Mouse (Mus musculus): ENCODE data around the gene Fzr1. TPM values are rescaled to one million over a fixed set of nuclear protein-coding genes. Genes with fewer than 3 reads are reported as not detected.

Fzr1 gene
- total RNA-seq (2021) = 10 to 100 TPM; 61.5 to 68.9 TPM

DNA sequence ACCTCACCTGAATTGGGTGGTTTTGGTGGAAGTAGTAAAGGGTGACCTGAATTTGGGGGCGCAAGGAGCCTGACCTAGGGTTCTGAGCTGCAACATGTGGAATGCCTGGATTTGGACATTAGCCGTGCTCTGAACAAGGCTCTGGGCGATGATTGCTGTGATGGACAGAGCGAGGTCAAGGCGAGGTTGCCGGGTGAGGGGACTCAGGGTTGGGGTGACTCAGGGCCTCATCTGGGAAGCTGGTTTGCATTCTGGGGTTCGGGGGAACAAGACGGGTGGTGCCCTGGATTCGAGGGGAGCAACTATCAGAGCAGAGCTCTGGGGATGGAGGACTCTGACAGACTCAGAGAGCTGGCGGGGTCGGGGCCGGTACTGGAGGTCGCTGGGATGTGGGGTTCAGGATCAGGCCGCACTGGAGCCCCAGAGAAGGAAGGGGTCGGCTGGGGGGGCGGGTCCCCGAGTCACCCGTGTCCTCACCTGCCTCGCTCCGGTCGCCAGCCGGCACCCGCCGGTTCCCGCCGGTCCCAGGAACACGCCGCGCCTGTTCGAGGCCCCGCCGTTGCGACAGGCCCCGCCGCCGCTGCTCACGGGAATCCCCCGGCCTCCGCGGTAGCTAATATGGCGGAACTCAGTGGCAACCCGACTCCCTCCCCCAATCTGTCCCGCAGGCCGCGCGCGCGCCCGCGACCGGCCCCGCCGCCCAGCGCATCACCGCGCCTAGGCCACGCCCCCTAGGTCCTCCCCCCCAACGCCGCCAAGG, at the start of gene Fzr1:
Gene Fzr1, minus strand, starts transcription at position 724 of the 760 bp plus-strand sequence.
- DNase-seq = no peak

DNA sequence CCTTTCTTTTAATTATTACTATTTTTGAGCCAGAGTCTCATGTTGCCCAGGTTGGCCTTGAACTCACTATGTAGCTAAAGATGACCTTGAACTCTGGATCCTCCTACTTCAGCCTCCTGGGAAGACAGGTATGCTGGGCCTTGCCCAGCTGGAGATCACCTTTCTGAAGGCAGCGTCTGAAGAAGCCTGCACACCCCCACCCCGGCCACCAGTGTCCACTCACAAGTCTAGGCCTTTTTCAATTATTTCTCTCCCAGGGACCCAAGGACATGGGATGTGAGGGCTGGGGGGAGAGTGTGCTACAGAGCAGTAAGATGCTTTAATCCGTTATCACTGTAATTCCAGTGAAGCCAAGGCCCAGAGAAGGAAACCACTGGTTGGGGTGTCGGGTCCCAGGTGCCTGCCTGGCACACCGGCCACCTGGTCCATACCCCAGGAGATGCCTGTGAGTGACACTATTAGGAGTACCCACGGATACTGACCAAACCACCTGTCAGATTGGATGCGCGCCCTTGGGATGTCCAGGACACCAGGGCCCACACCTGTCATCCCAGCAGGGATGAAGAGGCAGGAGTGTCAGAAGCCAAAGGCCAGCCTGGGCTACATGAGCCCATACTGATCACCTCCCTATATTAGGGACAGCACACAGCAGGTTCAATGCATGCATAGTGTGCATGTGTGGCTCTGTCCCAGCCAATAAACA, 49.6 kb upstream of the Fzr1 start:
- peak in 1 of 2 experiments; percentile 3 for DNase-seq

DNA sequence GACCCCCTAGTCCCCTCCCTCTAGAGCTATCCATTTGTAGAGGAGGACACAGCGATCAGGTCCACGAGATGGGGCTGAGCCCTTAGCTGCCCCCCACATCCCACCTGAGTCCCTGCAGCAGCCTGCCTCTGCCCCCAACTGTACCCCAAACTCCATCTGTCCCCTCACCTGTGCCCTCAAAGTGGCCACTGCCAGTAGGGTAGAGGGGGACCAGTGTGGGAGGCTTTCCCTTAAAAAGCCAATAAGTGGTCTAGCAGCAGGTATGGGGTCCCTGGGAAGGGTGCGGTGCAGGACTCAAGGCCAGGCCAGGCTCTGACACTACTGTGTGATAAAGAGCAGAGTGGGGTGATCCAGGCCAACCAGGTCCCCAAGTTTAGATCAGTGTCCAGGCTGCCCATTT, 49.0 kb upstream of the Fzr1 start:
- peak in 1 of 2 experiments; percentile 11 for DNase-seq

DNA sequence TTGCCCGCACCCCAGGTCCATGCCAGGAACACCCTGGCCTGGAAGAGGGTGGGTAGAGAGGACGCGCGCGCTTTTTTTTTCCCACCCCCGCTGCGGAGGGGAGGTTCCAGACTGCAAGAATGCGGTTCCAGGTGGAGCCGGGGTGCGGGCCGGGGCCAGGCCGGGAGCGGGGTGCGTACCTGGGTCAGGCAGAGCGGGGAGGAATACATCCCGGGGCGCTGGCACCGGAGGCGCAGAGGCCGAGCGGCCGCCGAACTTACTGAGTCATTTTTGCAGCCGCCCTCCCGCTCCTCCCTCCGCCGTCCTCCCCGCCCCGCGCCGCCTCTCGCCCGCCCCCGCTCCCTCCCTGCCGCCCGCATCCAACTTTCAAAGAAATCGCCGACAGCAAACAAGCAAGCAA, 48.6 kb upstream of the Fzr1 start:
- DNase-seq = peak in 1 of 2 experiments; percentile 53

GRCm38 (mm10) chr10:81426081-81426671, 47.9 kb upstream of the Fzr1 start:
- peak in 1 of 2 experiments; percentile 11 for DNase-seq

- peak in 1 of 2 experiments; percentile 23 for DNase-seq
Observed at GRCm38 (mm10) chr10:81425236-81425850, 47.0 kb upstream of the Fzr1 start.

DNA sequence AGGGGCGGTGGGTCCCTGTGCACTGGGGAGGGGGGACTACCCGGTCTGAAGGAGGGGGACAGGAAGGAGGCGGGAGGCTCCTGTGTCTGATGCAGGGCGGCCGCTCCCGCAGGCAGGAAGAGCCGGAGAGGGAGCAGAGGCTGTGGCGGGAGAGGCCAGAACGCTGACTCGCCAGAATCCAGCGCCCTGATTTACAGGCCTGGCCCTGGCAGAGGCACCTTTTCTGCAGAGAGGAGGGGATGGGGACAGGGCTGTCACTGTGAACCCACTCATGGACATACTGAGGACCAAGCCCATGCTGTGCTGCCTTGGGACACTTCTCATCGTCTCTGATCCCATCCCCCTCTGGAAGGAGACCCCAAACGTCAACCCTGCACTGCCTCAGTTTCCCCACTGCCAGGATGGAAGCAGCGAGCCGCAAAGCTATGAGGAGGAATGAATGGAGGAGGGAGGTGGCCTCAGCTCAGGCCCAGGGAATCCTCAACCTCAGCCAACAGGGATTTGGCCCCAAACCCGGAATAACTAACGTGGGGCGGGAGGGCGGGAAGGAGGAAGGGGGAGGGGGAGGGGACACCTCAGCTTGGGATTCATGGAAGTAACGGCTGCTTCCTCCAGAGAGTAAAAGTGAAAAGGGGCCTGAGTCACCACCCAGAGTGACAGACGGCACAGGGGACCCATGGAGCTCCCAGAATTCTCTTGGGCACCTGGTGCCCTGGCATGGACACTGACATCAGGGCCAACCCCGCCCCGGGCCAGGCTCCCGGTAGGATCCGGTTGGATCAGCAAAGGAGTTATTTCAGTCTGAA, 46.1 kb upstream of the Fzr1 start:
- DNase-seq = peak in 1 of 2 experiments; percentile 15

DNA sequence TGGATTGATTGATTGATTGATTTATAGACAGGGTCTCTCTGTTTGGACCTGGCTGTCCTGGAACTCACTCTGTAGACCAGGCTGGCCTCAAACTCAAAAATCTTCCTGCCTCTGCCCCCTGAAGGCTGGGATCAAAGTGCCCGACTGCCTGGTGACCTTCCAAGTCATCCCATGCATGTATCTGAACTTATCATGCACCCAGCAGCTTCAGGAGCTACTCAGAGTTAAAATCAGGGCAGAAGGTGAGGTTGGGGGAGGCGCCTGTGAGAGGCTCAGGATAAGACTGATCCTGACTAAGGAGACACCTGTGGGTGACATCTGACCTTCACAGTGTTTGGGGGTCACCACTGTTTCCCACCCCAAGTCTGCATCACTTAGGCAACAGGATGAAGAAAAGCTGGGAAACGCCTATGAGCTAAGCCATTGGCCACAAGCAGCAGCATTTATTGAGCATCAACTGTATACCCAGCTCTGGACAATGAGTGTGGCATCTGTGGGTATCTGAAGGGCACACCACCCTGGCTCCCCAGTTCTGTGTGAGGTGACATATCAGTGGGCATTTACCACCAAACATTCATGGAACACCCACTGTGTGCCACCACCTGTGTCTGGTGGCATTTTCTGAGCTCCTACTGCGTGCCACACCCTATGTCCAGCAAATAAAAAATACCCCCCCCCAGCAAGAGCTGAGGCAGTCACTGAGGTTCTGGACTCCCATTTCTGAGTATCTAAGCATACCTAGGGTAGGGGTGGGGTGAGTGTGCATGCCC, 45.3 kb upstream of the Fzr1 start:
- DNase-seq = peak in 1 of 2 experiments; percentile 1

DNA sequence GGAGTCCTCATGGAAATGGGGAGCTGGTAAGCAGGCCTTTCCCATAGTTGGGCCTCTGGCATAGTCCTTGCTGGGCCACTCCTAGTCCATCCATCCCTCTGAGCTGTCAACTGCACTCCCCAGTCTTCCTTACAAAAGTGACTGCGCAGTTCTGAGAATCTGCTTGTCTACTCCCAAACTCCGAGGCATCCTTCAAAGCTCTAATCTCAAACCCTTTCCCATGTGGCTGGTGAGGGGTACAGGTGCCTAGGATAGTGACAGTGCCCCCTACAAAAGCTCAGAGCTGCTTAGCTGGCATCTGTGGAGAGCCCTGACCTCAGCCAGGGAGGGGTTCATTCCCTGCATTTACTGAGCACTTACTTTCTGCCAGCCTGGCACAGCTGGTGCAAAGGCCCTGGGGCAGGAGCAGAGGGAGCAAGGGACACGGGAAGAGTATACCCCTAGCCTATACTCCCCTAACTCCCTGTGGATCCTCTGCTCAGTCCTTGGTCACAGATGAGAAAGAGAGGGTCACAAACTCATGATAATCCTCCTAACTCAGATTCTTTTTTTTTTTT, 44.4 kb upstream of the Fzr1 start:
- DNase-seq = no peak

GRCm38 (mm10) chr10:81422191-81422590, 43.9 kb upstream of the Fzr1 start:
- DNase-seq = peak in 1 of 2 experiments; percentile 3

- DNase-seq = peak in 1 of 2 experiments; percentile 1
Observed at GRCm38 (mm10) chr10:81421797-81422100, 43.4 kb upstream of the Fzr1 start.

GRCm38 (mm10) chr10:81421041-81421796, 42.9 kb upstream of the Fzr1 start:
- no peak for DNase-seq

DNA sequence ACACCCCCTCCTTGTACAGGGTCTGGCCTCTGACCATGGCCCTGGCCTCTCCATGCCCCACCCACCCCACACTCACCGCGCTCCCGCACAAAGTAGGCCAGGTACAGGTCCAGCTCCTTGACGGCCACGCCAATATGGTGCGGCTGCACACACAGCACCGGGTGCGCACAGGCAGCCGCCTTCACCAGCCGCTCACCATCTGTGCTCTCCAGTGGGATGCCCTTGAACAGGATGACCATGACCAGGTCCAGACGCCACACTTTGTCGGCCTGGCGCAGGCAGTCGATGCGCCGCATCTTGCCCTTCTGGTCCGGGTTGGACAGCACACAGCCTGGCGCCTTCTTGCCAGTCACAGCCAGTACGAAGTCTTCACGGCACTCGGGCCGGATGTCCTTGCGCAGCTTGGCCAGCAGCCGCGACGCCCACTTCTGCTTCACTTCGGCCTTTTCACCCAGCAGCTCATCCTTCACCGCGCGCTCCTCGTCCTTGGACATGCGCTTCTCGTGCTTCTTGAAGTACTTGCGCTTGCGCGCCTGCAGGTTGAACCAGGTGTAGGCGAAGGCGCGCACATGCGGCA, 42.0 kb upstream of the Fzr1 start:
- peak in 1 of 2 experiments; percentile 13 for DNase-seq

DNA sequence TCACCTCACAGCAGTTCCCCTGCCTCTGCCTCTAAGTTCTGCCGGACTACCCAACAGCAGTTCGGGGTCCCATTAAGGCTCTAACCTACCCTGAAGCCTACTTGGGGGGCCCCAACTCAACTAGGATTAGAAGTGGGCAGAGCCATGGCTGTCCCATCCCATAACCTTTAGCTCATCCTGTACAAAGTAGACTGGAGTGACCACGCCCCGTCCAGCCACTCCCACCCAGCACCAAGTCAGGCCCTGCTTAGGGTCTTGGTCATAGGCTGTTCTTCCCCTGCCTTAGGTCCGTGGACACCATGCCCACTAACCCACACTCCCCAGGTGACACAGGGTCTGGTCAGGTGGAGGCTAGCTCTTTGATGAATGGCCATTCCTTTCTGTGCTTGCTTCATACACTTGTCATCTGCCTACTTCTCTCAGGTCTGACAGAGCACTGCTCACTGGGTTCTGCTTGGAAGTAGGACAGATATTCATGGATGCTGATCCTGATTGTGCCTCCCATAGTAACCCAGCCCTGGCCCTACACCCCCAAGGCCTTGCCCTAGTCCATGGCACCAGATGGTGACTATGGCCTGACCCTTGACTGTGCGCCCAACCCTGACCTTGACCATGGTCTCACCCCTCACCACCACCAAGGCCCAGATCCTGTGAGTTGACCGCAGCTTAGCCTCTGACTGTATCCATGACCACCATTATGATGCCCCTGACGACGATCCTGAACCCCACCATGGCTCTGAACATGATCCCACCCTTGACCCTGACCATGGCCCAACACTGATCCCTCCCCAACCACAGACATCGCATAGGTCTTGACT, 41.0 kb upstream of the Fzr1 start:
- peak in 1 of 2 experiments; percentile 1 for DNase-seq

DNA sequence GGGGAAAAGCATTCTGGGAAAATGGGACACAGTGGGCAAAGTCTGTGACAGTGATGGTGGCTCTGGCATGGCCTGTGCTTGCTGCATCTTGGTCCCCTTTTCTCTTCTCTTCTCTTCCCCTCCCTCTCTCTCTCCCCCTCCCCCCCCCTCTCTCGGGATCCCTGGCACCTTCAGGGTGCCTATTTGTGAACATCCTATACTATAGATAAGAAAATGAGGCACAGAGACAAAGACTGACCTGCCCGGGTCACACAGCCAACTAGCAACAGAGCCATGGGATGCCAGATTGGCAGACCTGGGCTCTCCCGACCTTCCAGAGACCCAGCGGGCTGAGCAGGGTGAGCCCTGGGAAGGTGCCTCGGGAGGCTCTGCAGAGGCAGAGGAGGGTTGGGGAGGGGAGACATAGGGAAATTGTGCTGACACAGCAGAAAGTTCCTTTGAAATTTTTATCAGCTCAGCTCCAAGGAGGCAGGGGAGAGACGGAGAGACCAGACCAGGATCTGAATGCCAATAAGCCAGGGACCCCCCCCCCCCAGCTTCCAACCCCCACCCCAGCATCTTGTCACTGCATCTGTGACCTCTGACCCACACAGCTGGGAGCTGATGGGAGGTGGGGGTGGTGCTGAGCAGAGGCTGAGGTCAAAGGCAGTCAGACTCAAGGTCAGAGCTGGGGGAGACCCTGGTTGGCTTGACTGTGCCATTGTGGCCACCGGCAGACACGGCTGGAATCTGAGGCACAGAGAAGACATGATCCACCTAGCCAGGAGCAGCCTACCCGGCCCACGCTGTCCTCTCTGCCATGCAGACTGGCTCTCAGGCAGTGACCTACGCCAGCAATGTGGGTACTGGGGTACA, 40.1 kb upstream of the Fzr1 start:
- DNase-seq = no peak

GRCm38 (mm10) chr10:81417227-81418215, 39.2 kb upstream of the Fzr1 start:
- no peak for DNase-seq

Measured in layer of hippocampus, postnatal 36 days (tissue).